Mouse (Mus musculus) regulatory T cell (primary cell): ENCODE data around the gene D630045J12Rik.

ENCODE experiments used
- in situ Hi-C: fragments of 300-600 bp; cut with MboI, MseI; formaldehyde crosslinking; loops from one replicate; pipeline ENCODE4 v1.15.1; 2025; ENCODE audit warnings: high pct_unique_total_duplicates

D630045J12Rik gene

GRCm38 (mm10) chr6:38134806-38135559 is 118.8 kb downstream of the D630045J12Rik start:
- in situ Hi-C loops: no loop called here

GRCm38 (mm10) chr6:38131801-38132231 is 122.0 kb downstream of the D630045J12Rik start:
- in situ Hi-C loops: no loop called here

GRCm38 (mm10) chr6:38129883-38130282 is 123.9 kb downstream of the D630045J12Rik start:
- in situ Hi-C loops: no loop called here

- in situ Hi-C loops: no loop called here
These were observed 125.7 kb downstream of the D630045J12Rik start for GRCm38 (mm10) chr6:38128115-38128514.

- in situ Hi-C loops: no loop called here
These were observed 128.3 kb downstream of the D630045J12Rik start for GRCm38 (mm10) chr6:38125462-38125861.

GRCm38 (mm10) chr6:38124882-38125281 is 128.9 kb downstream of the D630045J12Rik start:
- in situ Hi-C loops: no loop called here

GRCm38 (mm10) chr6:38124207-38124835 is 129.5 kb downstream of the D630045J12Rik start, which contains the start of gene Atp6v0a4:
Atp6v0a4 (minus strand) TSS chr6:38124586.
- in situ Hi-C loops: no loop called here

- in situ Hi-C loops: no loop called here
These were observed 130.2 kb downstream of the D630045J12Rik start for GRCm38 (mm10) chr6:38123471-38124206.

GRCm38 (mm10) chr6:38122791-38123190 is 131.0 kb downstream of the D630045J12Rik start:
- in situ Hi-C loops: no loop called here

- in situ Hi-C loops: no loop called here
These were observed 132.0 kb downstream of the D630045J12Rik start for GRCm38 (mm10) chr6:38121843-38122242.

- in situ Hi-C loops: no loop called here
These were observed 133.0 kb downstream of the D630045J12Rik start for GRCm38 (mm10) chr6:38120681-38121371.

GRCm38 (mm10) chr6:38118341-38118740 is 135.5 kb downstream of the D630045J12Rik start:
- in situ Hi-C loops: no loop called here

GRCm38 (mm10) chr6:38116107-38116770 is 137.6 kb downstream of the D630045J12Rik start:
- in situ Hi-C loops: no loop called here

GRCm38 (mm10) chr6:38110859-38111258 is 142.9 kb downstream of the D630045J12Rik start:
- in situ Hi-C loops: no loop called here

GRCm38 (mm10) chr6:38109871-38110270 is 143.9 kb downstream of the D630045J12Rik start:
- in situ Hi-C loops: no loop called here

GRCm38 (mm10) chr6:38109160-38109795 is 144.5 kb downstream of the D630045J12Rik start, which contains the start of gene Tmem213:
Tmem213 (plus strand) TSS chr6:38109255.
- in situ Hi-C loops: no loop called here

- in situ Hi-C loops: no loop called here
These were observed 145.4 kb downstream of the D630045J12Rik start for GRCm38 (mm10) chr6:38108449-38108848.

- in situ Hi-C loops: no loop called here
These were observed 147.9 kb downstream of the D630045J12Rik start for GRCm38 (mm10) chr6:38105924-38106323.

GRCm38 (mm10) chr6:38103775-38104174 is 150.0 kb downstream of the D630045J12Rik start:
- in situ Hi-C loops: no loop called here

GRCm38 (mm10) chr6:38102216-38102795 is 151.5 kb downstream of the D630045J12Rik start:
- in situ Hi-C loops: no loop called here
